Mouse (Mus musculus): Measurements from ENCODE around the gene Gm28171.
"Not testable (repeated sequence)": the region's sequence is repeated elsewhere in the genome, so short reads cannot be mapped to it uniquely, and the experiment has no call there.

The Gm28171 gene

DNA sequence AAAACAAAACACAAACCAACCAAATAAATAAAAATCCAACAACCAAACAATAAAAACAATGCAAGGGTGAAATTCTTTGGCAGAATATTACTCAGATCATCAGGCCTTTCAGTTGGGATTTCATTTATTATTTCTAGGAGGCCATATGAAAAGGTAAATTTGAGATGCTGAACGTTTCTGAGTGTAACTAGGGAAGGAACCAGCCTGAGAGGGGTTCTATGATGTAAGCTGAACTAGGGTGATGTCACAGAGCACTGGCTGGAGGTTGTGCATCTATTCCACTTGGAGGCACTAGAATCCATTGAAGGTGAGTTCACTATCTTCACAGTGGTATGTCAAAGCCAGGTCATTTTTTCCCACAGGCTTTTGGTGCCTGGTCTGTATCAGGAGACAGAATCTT, at the start of gene Gm28171:
Gene Gm28171, plus strand, starts transcription at position 301 of the 400 bp plus-strand sequence.
- DNase-seq: not testable (repeated sequence)

Data from layer of hippocampus, adult 9-11 months (tissue).